Mouse (Mus musculus) heart, embryonic 14.5 days (tissue): ENCODE data around the gene Gnptg. TPM values are rescaled to one million over a fixed set of nuclear protein-coding genes. Genes with fewer than 3 reads are reported as not detected.
A peak's percentile ranks its signal among the peaks of the same experiment; 100 is the strongest.
"Not testable (repeated sequence)": the region's sequence is repeated elsewhere in the genome, so short reads cannot be mapped to it uniquely, and the experiment has no call there.

ENCODE experiments used
- ATAC-seq: fragments of 200-750 bp; cut with Nextera tagmentation; 2 replicates; pipeline ENCODE4 v1.8.0; 2017; ENCODE audit warnings: low read depth, moderate TSS enrichment; ENCODE audit not compliant: insufficient number of reproducible peaks, insufficient read depth, low FRiP score
- H3K27ac ChIP-seq, 2 experiments: fragments of 200-500 bp in 1 of 2; fragments of 300-500 bp in 1 of 2; sonication (generic) in 1 of 2; replicated peaks in 1 of 2; 2 replicates each; pipeline ENCODE4 v1.5.1; 2012 to 2014; ENCODE audit warnings: low read depth in 2 of 2, low read length in 2 of 2, control low read depth in 1 of 2, mild to moderate bottlenecking in 1 of 2, mixed read lengths in 1 of 2; ENCODE audit not compliant: control insufficient read depth in 1 of 2, insufficient read depth in 1 of 2
- H3K27me3 ChIP-seq: fragments of 300-500 bp; sonication (generic); 2 replicates; pipeline ENCODE4 v1.6.1; 2014; ENCODE audit warnings: mild to moderate bottlenecking, low read length, control low read depth; ENCODE audit not compliant: control insufficient read depth, insufficient read depth
- H3K36me3 ChIP-seq: fragments of 300-500 bp; sonication (generic); 2 replicates; pipeline ENCODE4 v1.6.1; 2014; ENCODE audit warnings: mild to moderate bottlenecking, control low read depth, low read length, mixed read lengths; ENCODE audit not compliant: control insufficient read depth, insufficient read depth
- H3K4me1 ChIP-seq, 2 experiments: fragments of 200-500 bp in 1 of 2; fragments of 300-500 bp in 1 of 2; sonication (generic) in 1 of 2; 2 replicates each; pipeline ENCODE4 v1.6.1; 2012 to 2014; ENCODE audit warnings: low read length in 2 of 2, control low read depth in 1 of 2, mixed read lengths in 1 of 2; ENCODE audit not compliant: control insufficient read depth in 2 of 2, insufficient read depth in 2 of 2
- H3K4me2 ChIP-seq: fragments of 300-500 bp; sonication (generic); 2 replicates; pipeline ENCODE4 v1.6.1; 2014; ENCODE audit warnings: mild to moderate bottlenecking, low read length
- H3K4me3 ChIP-seq, 2 experiments: fragments of 200-500 bp in 1 of 2; fragments of 300-500 bp in 1 of 2; sonication (generic) in 1 of 2; 2 replicates each; pipeline ENCODE4 v1.5.1; 2012 to 2014; ENCODE audit warnings: low read length in 2 of 2, mild to moderate bottlenecking in 2 of 2, control low read depth in 1 of 2, low read depth in 1 of 2, moderate library complexity in 1 of 2; ENCODE audit not compliant: control insufficient read depth in 1 of 2, insufficient read depth in 1 of 2
- H3K9ac ChIP-seq: fragments of 300-500 bp; sonication (generic); 2 replicates; pipeline ENCODE4 v1.6.1; 2014; ENCODE audit warnings: mild to moderate bottlenecking, low read length
- H3K9me3 ChIP-seq: fragments of 300-500 bp; sonication (generic); 2 replicates; pipeline ENCODE4 v1.6.1; 2016; ENCODE audit warnings: low read length, control low read depth; ENCODE audit not compliant: control insufficient read depth
- WGBS: fragments of 180-500 bp; shearing (Covaris S2); extraction: QIAGEN DNeasy Blood & Tissue Kit; methylation state at CpG from one replicate; pipeline ENCODE4 v1.1.7; 2014; 5-methylcytosine and 5-hydroxymethylcytosine counted together
- polyA plus RNA-seq: library from polyadenylated mRNA; unstranded; fragments of >200 nt; fragmentation: Nextera tagmentation; extraction: Ambion mirVana; gene quantifications from 2 replicates; pipeline ENCODE4 v1.2.1, GENCODE M21; 2014

Gnptg gene
- polyA plus RNA-seq, 1 experiment from 2014 or later = 25.9 TPM

DNA sequence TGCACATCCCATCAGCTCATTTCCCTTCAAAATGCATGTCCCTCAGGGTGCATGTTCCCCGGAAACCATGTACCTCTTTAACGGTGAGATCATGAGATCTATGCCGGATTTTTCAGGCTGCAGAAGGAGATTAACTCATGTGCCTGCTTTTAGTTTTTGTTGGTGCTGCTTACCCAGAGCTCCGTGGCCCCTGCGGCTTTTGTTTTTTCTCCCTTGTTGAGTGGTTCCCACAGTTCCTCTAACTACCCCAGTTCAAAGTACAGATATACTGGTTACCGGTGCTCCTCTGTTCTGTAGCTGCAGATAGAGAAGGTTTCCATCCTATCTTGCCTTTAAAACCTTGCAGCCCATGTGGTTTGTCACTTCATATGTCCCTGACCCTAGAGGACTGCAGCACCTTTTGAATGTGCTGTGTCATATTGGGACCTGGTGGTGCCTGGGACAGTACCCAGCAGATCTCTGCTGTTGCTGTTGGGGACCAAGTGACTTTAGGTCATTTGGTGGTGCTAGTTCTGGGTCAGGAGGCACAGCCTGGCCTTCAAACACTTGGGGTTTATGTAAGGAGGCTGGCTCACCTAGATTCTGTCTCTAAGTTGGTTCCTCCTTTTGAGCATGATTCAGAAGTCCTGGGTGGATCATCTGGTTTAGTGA is 16.8 kb downstream of the Gnptg start:
- Histone ChIP-seq H3K9ac (0 out of 2 replicates have a peak overlapping the region, but pooled peaks have one; percentile 11), H3K27ac (no peak overlapping the region)
- ATAC-seq = no peak

DNA sequence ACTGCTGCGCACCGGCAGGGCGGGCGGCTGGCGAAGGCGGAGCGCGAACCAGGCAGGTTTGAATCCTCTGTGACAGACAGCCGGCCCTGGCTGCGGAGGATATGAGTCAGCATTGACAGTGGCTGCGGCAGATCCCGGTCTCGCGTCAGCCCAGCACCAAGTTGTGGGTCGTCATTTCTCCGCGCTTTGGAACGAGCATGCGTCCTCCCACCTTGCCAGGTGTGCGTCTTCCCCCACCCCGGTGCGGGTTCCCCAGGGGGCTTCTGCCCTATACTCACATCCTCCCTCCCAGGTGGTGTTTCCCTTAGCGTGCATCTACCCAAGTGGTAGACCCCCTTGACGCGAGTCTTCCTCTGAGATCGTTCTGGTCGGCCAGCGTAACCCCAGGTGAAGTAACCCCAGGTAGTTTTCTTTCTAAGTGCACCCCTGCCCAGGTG is 17.4 kb downstream of the Gnptg start:
- WGBS = 13% methylated on average over 13 of the region's 28 CpGs
- H3K36me3 ChIP-seq = peaks cover 28% of the 10 kb centered on the region
- ATAC-seq = peak; percentile 62
- H3K4me2 ChIP-seq = peak overlapping the region; percentile 84
- not testable (repeated sequence) for H3K9ac ChIP-seq, H3K9me3 ChIP-seq, H3K27ac ChIP-seq, H3K27me3 ChIP-seq
- peaks cover 2 to 13% of the 10 kb centered on the region in 2 experiments; a peak in 3 of 4 replicates for H3K4me1 ChIP-seq
- H3K4me3 ChIP-seq = peak overlapping the region; percentile 1 to 45; a peak in 3 of 4 replicates

More for the DNA sequence above, 16.8 kb downstream of the Gnptg start:
- Histone ChIP-seq H3K36me3 (peaks cover 23% of the 10 kb centered on the region), H3K4me2 (peak overlapping the region; percentile 84), H3K4me3 (peak overlapping the region in 1 of 2 experiments; percentile 20; a peak in 1 of 4 replicates), H3K4me1 (peaks cover 2 to 13% of the 10 kb centered on the region in 2 experiments; a peak in 3 of 4 replicates), H3K9me3 (no peaks in the 10 kb centered on the region), H3K27me3 (no peaks in the 10 kb centered on the region)
- WGBS = 48% methylated on average over 6 of the region's 6 CpGs

DNA sequence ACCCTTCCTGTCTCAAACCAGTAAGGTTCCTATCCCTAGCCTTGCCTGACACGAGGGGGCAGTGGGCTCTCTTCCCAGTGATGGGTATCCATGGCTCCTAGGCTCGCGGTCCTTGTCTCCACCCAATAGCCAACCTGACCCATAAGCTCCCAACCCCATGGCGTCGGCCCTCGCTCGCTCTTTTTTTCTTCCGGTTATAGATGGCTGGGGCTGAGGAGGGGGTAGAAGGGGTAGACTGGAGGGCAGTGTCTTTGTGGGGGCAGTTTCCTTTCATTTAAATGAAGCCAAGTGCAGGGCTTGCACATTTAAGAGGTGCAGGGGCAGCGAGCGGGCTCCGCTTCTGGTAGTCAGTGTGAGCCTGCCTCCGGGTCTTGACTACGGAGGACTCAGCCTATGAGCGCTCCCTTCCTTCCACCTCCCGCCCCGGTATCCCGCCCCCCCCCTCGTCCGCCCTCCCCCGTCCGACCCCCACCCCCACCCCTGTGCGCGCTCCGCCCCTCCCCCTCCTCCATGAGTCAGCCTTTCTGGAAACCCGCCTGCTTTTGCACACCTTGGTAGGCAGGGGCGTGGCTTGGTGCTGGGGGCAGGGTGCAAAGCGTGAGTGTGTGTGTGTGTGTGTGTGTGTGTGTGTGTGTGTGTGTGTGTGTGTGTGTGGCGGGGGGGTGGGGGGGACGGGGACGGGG is 18.0 kb downstream of the Gnptg start:
- H3K9ac ChIP-seq = peak overlapping the region; percentile 64
- H3K4me1 ChIP-seq = peaks cover 2 to 13% of the 10 kb centered on the region in 2 experiments; a peak in 3 of 4 replicates
- WGBS = 2% methylated on average over 17 of the region's 30 CpGs
- ATAC-seq = peak; percentile 58; the same call in 1 of the 2 replicates
- H3K4me3 ChIP-seq = peak overlapping the region; percentile 45 to 56
- no peak overlapping the region for H3K27ac ChIP-seq
- H3K9me3 ChIP-seq = no peaks in the 10 kb centered on the region
- H3K4me2 ChIP-seq = peak overlapping the region; percentile 84
- H3K36me3 ChIP-seq = peaks cover 28% of the 10 kb centered on the region
- H3K27me3 ChIP-seq = no peaks in the 10 kb centered on the region

DNA sequence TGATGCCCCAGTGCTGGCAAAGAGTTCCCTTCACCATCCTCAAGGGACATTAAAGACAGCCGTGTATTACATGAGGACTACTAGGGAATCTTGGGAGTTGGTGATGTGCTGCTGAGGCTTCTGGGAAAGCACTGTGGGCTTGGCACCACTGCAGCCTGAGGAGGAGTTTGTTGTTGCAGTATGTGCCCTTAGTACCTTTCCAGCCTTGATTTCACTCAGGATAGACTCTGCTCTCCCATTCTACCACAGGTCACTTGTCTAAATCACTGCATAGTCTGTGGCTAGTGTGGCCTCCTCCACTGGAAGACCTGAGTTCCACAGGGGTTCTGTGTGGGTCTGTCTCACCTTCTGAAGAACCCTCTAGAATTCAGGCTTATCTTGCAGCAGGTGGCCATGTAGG is 19.2 kb downstream of the Gnptg start:
- WGBS = 70% methylated on average over 1 of the region's 1 CpGs
- peaks cover 35% of the 10 kb centered on the region for H3K36me3 ChIP-seq
- H3K4me3 ChIP-seq = no peak overlapping the region
- peaks cover 2 to 13% of the 10 kb centered on the region in 2 experiments; a peak in 3 of 4 replicates for H3K4me1 ChIP-seq
- H3K9me3 ChIP-seq = no peaks in the 10 kb centered on the region
- H3K4me2 ChIP-seq = no peak overlapping the region
- no peak for ATAC-seq
- H3K9ac ChIP-seq = no peak overlapping the region
- H3K27ac ChIP-seq = no peak overlapping the region
- H3K27me3 ChIP-seq = no peaks in the 10 kb centered on the region

DNA sequence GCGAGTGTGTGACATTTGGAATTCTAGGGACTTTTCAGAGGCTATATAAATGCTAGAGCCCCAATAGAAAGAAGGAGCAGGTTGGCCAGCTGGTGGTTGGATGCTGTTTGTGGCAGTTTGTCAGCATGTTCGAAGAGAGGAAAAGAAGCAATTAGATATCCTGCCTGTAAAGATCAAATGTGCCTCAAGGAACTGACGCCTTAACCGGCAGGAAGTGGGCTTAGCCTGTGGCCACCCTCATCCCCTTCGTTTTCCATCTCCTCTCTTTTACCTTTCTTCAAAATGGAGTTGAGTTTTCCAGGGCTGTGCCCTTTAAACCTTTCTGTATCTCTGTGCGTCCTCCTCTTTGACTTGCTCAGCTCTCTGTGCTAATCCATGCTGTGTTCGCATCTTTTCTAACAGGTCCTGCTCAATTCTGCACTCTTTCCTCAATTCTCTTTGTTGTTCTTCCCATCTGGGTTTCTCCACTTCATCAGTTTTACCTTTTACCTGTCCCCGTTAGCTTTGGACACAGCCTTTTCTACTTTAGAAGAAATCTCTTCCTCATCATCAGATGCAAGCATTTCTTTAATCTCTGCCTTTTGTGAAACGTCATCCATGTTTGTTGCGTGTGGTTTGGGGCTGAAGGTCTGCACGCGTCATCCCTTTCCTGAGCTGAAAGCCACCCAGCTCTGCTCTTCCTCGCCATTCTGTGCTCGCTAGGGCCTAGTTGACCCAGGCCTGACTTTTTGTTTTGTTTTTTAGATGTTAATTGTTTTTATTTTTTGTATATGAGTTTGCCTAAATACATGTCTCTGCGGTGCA is 20.2 kb downstream of the Gnptg start:
- 88% methylated on average over 15 of the region's 15 CpGs for WGBS
- ATAC-seq = no peak
- no peak overlapping the region for H3K27ac ChIP-seq
- H3K27me3 ChIP-seq = no peaks in the 10 kb centered on the region
- H3K36me3 ChIP-seq = peaks cover 42% of the 10 kb centered on the region
- peaks cover 2 to 13% of the 10 kb centered on the region in 2 experiments; a peak in 3 of 4 replicates for H3K4me1 ChIP-seq
- H3K4me3 ChIP-seq = no peak overlapping the region
- H3K4me2 ChIP-seq = no peak overlapping the region
- H3K9me3 ChIP-seq = no peaks in the 10 kb centered on the region
- no peak overlapping the region for H3K9ac ChIP-seq

DNA sequence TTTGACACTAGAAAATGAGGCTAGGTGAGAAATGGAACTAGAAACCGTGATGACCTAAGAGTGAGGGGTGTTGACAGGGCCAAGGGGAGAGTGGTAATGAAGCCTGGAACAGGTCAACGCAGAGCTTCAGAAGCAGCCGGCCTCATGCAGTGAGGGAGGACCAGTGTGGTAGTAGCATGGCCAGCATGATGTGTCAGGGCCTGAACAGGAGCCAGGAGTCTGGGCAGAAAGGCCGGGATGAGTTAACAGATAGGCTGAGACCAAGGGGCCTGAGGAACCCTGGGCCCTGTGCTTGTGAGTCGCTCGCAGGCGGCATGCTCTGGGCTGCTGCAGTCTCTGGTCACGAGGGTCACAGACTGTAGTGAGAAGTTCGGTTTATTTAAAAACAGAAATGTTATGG is 21.0 kb downstream of the Gnptg start:
- peaks cover 49% of the 10 kb centered on the region for H3K36me3 ChIP-seq
- peaks cover 2 to 13% of the 10 kb centered on the region in 2 experiments; a peak in 3 of 4 replicates for H3K4me1 ChIP-seq
- H3K27ac ChIP-seq = no peak overlapping the region
- ATAC-seq = no peak
- H3K4me2 ChIP-seq = no peak overlapping the region
- no peak overlapping the region for H3K4me3 ChIP-seq
- H3K9ac ChIP-seq = no peak overlapping the region
- 81% methylated on average over 9 of the region's 9 CpGs for WGBS
- H3K27me3 ChIP-seq = no peaks in the 10 kb centered on the region
- no peaks in the 10 kb centered on the region for H3K9me3 ChIP-seq

DNA sequence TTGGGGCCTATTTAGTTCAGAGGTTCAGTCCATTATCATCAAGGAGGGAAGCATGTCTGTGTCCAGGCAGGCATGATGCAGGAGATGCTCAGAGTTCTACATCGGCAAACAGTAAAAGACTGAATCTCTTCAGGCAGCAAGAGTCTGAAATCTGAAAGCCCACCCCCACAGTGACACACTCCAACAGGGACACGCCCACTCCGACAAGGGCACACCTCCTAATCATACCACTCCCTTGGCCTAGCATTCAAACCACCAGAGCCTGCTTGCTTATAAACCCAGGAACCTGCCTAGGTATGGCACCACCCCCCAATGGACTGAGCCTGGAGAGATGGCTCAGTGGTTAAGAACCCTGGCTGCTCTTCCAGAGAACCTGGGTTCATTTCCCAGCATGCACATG is 24.5 kb downstream of the Gnptg start:
- H3K4me2 ChIP-seq = no peak overlapping the region
- no peak for ATAC-seq
- no peaks in the 10 kb centered on the region for H3K27me3 ChIP-seq
- H3K9me3 ChIP-seq = no peaks in the 10 kb centered on the region
- no peaks in the 10 kb centered on the region for H3K4me1 ChIP-seq
- no peak overlapping the region for H3K27ac ChIP-seq
- peaks cover 85% of the 10 kb centered on the region for H3K36me3 ChIP-seq
- WGBS = 88% methylated on average over 3 of the region's 3 CpGs
- H3K9ac ChIP-seq = no peak overlapping the region
- H3K4me3 ChIP-seq = no peak overlapping the region
